Mouse (Mus musculus) CH12.LX (cell line): ENCODE measurements around the gene 2410004B18Rik.

Source experiments
- CTCF ChIP-seq, 2 experiments: IDR thresholded peaks in 1 of 2; conservative IDR thresholded peaks in 1 of 2; 2 replicates each; pipeline ENCODE4 v1.5.1; 2011 to 2012; ENCODE audit warnings: low read depth in 2 of 2, low read length in 2 of 2, improper control_type of control experiment in 1 of 2, inconsistent platforms in 1 of 2, mild to moderate bottlenecking in 1 of 2, moderate library complexity in 1 of 2
- E2F4 ChIP-seq: IDR thresholded peaks from 2 replicates; pipeline ENCODE4 v1.6.1; 2011; ENCODE audit warnings: low read depth, low read length, improper control_type of control experiment; ENCODE audit not compliant: insufficient replicate concordance
- GABPA ChIP-seq: IDR thresholded peaks from 2 replicates; pipeline ENCODE4 v1.6.1; 2012; ENCODE audit warnings: low read depth, low read length, improper control_type of control experiment, inconsistent platforms; ENCODE audit not compliant: insufficient replicate concordance
- MEF2A ChIP-seq: IDR thresholded peaks from 2 replicates; pipeline ENCODE4 v1.6.1; 2014; ENCODE audit warnings: low read depth, mild to moderate bottlenecking, inconsistent platforms, low read length, improper control_type of control experiment, borderline replicate concordance
- MXI1 ChIP-seq: IDR thresholded peaks from 2 replicates; pipeline ENCODE4 v1.6.1; 2011; ENCODE audit warnings: mild to moderate bottlenecking, low read depth, low read length, improper control_type of control experiment
- POLR2A ChIP-seq: IDR thresholded peaks from 2 replicates; pipeline ENCODE4 v1.6.1; 2011; ENCODE audit warnings: low read depth, mild to moderate bottlenecking, improper control_type of control experiment, low read length
- POLR2AphosphoS2 ChIP-seq: IDR thresholded peaks from 2 replicates; pipeline ENCODE4 v1.6.1; 2011; ENCODE audit warnings: low read depth, low read length, improper control_type of control experiment
- SIN3A ChIP-seq: IDR thresholded peaks from 2 replicates; pipeline ENCODE4 v1.6.1; 2012; ENCODE audit warnings: low read length, improper control_type of control experiment, inconsistent platforms
- SMC3 ChIP-seq: IDR thresholded peaks from 2 replicates; pipeline ENCODE4 v1.6.1; 2011; ENCODE audit warnings: low read depth, low read length, improper control_type of control experiment
- ZC3H11A ChIP-seq: IDR thresholded peaks from 2 replicates; pipeline ENCODE4 v1.6.1; 2012; ENCODE audit warnings: low read depth, mild to moderate bottlenecking, inconsistent platforms, low read length, improper control_type of control experiment
- ZNF384 ChIP-seq: IDR thresholded peaks from 2 replicates; pipeline ENCODE4 v1.6.1; 2012; ENCODE audit warnings: low read depth, low read length, improper control_type of control experiment, inconsistent platforms

GRCm38 (mm10) chr3:145993481-145994201 is 55.8 kb downstream of the 2410004B18Rik start:
- TF ChIP-seq GABPA: no peak
- no peak for TF ChIP-seq SIN3A
- TF ChIP-seq CTCF (conservative IDR thresholded peaks at IDR 0.05 in 1 of 2, IDR thresholded peaks at IDR 0.05 in 1 of 2; ENCODE audit: low read depth in 2 of 2, low read length in 2 of 2): no peak
- no peak for TF ChIP-seq POLR2AphosphoS2
- no peak for TF ChIP-seq SMC3
- no peak for TF ChIP-seq MEF2A
- TF ChIP-seq E2F4: no peak
- no peak for TF ChIP-seq MXI1
- TF ChIP-seq POLR2A: no peak
- no peak for TF ChIP-seq ZC3H11A
- peak; percentile 94 for TF ChIP-seq ZNF384
